Mouse (Mus musculus) kidney, adult 8-10 months (tissue): ENCODE data around the gene Nucb1.
"Not testable (repeated sequence)": the region's sequence is repeated elsewhere in the genome, so short reads cannot be mapped to it uniquely, and the experiment has no call there.

ENCODE experiments used
- DNase-seq, 2 experiments: peaks; one replicate each; pipeline ENCODE4 v3.0.0; 2022

The Nucb1 gene

GRCm38 (mm10) chr7:45524841-45525621 is 14.8 kb upstream of the Nucb1 start:
- peak in 1 of 2 experiments; percentile 30 for DNase-seq

- no peak for DNase-seq
Observed at GRCm38 (mm10) chr7:45523678-45524170, 13.5 kb upstream of the Nucb1 start.

- DNase-seq: no peak
Observed at GRCm38 (mm10) chr7:45522957-45523676, 12.9 kb upstream of the Nucb1 start.

- DNase-seq: no peak
Observed at GRCm38 (mm10) chr7:45522194-45522752, 12.1 kb upstream of the Nucb1 start.

GRCm38 (mm10) chr7:45521728-45522184 is 11.6 kb upstream of the Nucb1 start:
- DNase-seq: peak; percentile 89 to 90

GRCm38 (mm10) chr7:45520605-45521004 is 10.4 kb upstream of the Nucb1 start:
- DNase-seq: no peak

- DNase-seq: no peak
Observed at GRCm38 (mm10) chr7:45519345-45520120, 9.3 kb upstream of the Nucb1 start.

- DNase-seq: no peak
Observed at GRCm38 (mm10) chr7:45518618-45519017, 8.4 kb upstream of the Nucb1 start.

- not testable (repeated sequence) for DNase-seq
Observed at GRCm38 (mm10) chr7:45516846-45517245, 6.6 kb upstream of the Nucb1 start.

GRCm38 (mm10) chr7:45515436-45515835 is 5.2 kb upstream of the Nucb1 start:
- DNase-seq: no peak

GRCm38 (mm10) chr7:45514411-45514810 is 4.2 kb upstream of the Nucb1 start:
- DNase-seq: no peak

- DNase-seq: no peak
Observed at GRCm38 (mm10) chr7:45509181-45509882, 874 bp downstream of the Nucb1 start.

- no peak for DNase-seq
Observed at GRCm38 (mm10) chr7:45508561-45508960, 1.6 kb downstream of the Nucb1 start.

- peak in 1 of 2 experiments; percentile 32 for DNase-seq
Observed at GRCm38 (mm10) chr7:45507583-45507982, 2.6 kb downstream of the Nucb1 start.

- no peak for DNase-seq
Observed at GRCm38 (mm10) chr7:45498427-45498826, 11.8 kb downstream of the Nucb1 start.

- no peak for DNase-seq
Observed at GRCm38 (mm10) chr7:45494548-45494947, 15.7 kb downstream of the Nucb1 start.

- DNase-seq: no peak
Observed at GRCm38 (mm10) chr7:45492951-45493350, 17.3 kb downstream of the Nucb1 start.

- DNase-seq: no peak
Observed at GRCm38 (mm10) chr7:45492225-45492844, 17.9 kb downstream of the Nucb1 start.

- DNase-seq: peak in 1 of 2 experiments; percentile 52
Observed at GRCm38 (mm10) chr7:45491264-45491663, 18.9 kb downstream of the Nucb1 start.

- DNase-seq: no peak
Observed at GRCm38 (mm10) chr7:45490822-45491221, 19.4 kb downstream of the Nucb1 start.

GRCm38 (mm10) chr7:45489578-45489977 is 20.6 kb downstream of the Nucb1 start:
- no peak for DNase-seq
